Mouse (Mus musculus): Measurements from ENCODE around the gene Rgs6.
A peak's percentile ranks its signal among the peaks of the same experiment; 100 is the strongest.

Rgs6 gene

DNA sequence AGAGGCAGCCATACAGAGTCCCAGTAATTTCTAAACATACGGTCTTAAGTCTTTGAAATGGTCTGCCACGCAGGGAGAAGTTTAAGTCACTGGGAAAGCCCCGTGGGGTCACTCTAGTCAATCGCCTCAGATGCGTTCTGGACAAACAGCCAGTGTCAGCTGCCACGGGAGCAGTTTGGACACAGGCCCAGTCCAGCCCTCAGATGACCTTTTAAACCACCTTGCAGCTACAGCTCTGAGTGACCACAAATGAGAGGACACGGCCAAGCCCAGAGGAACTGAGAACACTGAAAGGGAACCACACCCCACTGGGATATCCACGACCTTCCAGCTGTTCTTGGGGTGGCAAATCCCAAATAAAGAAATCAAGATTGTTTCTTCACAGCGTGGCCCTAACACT is 512.3 kb downstream of the Rgs6 start:
- DNase-seq = no peak

DNA sequence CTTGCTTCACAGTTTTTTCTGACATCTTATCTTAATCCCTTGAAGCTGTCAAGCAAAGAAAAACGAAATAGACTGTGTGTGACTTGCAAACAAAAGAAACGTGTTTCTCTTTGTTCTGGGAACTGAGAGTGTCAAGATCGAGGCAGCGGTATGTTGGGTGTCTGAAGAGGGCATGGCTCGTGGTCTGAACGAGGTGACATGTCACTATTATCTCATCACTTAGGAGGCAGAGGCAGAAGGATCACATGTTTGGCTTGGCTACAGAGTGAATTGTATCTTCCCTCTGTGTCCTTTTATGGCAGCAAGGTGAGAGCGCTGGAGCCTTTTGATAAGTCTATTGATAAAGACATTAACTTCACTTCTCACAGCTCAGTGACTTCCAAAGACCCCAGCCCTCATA is 512.8 kb downstream of the Rgs6 start:
- DNase-seq = no peak

DNA sequence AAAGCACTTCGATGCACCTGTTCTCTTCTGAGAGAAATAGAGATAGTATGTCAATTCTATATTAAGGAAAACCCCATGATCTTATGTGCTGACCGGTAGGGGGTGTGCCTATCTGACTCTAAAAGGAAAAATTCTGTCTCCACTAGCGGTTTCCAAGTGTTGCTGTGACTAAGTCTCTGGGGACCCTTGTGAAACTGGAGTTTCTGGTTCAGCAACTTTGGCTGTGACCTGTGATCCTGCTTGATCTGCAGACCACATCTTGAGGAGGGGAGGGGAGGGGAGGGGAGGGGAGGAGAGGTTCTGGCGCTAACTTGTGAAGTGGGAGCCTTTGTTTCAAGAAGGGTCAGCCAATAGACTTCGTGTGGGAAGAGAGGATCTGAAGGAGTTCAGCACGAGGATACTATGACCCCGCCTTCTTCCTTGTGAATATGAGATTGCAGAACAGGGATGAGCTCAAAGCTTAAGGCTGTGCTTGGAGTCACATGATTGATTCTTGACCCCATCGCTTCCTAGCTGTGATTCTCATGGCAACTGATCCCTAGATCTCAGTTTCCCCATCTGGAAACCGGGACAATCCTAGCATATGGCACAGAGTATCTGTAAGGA is 517.5 kb downstream of the Rgs6 start:
- DNase-seq = no peak

DNA sequence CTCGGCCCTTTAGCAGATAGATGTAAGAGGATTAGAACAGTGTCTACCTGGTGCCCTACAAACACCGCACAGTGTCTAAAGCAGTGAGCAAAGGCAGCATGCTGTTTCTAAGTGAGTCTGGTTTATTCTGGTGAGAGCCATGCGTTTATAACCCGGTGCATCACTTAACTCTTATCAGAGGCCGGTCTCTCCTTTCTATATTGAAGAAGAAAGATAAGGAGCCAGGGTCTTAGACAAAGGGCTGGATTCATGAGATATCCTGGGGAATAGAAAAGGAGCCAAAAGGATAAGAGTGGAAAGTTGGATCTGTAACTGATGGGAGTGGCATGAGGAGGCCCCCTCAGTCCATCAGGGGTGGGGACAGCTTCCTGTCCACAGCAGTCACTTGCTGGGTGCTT is 518.0 kb downstream of the Rgs6 start:
- no peak for DNase-seq

DNA sequence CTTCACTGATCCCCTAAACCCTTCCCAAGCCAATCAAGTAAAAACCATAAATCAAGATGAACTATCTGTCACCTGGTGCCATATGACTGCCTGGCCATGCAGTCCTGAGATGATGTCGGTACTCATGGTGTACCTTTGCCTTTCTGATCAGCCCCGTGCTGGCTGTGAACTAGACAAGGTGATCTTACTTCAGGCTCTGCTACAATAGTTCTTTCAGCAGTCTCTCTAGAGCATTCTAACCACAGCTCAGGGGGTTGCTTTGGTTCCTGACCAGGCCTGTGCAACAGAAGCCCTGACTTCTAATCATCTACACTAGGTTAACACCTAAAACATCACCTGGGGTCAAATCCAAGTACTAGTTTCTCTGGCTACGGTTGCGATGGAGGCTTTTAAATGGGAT is 521.4 kb downstream of the Rgs6 start:
- DNase-seq = no peak

DNA sequence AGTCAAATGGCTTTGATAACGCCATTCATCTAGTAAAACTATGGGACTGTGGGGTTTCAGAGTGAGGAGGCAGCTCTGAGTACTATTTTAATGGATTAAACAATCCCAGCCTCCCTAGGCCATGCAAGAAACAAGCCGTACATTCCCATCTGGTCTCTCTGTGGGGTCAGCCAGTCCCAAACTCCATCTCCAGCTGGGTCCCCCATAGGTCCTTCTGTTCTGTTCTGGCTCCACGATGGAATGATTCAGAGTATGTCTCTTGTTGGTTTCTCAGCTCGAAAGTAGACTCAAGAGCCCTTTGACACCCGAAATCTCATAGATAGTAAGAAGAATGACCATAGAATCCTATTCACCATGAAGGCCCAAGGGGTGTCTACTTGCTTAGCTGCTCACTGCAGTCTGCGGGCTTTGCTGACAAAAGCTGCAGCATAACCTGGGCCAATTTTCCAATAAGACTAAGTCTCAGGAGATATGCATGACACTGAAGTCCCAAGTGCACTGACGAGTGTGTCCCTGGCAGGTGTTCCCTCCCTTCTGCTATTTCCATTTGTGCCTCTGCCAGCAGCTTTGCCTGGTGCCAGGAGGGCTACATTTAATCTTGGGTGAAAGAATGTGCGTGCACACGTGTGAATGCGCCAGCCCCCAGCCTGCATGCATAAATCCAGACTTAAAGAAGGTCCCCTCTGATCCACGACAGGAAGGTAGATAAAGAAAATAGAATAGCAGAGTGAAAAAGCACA is 522.0 kb downstream of the Rgs6 start:
- DNase-seq = peak; percentile 92

DNA sequence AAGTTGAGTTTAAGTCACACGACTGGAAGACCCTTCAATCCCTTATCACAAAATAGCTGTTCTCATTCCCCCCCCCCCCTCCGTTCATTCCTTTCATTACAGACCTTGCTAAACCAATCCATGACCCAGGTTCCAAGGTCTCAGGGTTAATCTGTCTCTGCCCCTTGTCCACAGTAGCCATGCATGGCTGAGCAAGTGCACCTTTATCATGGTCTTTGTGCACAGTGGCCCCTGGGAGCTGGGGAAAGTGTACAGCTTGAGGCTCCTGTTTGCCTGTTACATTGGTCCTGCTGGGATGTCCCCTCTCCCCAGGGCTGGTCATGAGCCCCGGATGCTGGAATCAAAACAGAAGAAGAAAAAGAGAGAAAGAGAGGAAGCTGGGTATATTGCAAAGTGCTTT is 522.6 kb downstream of the Rgs6 start:
- DNase-seq = no peak

DNA sequence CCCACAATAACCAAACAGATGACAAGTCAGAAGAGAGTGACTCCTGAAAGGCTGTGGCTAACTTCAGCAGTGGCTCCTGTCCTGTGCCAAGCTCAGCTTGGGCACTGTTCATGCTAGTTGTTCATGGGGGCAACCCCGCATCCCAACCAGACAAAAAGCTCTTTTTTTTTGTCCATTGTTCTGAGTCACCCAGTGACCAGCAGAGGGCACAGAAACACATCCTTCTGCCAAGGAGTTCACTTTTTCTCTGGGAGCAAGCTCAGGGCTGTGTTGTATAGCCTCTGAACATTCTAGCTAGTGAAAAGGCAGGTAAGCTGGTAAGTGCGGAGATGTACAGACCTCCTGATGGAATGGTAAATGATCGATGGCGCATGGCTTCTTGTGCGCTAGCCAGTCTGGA is 524.2 kb downstream of the Rgs6 start:
- DNase-seq = peak; percentile 71

DNA sequence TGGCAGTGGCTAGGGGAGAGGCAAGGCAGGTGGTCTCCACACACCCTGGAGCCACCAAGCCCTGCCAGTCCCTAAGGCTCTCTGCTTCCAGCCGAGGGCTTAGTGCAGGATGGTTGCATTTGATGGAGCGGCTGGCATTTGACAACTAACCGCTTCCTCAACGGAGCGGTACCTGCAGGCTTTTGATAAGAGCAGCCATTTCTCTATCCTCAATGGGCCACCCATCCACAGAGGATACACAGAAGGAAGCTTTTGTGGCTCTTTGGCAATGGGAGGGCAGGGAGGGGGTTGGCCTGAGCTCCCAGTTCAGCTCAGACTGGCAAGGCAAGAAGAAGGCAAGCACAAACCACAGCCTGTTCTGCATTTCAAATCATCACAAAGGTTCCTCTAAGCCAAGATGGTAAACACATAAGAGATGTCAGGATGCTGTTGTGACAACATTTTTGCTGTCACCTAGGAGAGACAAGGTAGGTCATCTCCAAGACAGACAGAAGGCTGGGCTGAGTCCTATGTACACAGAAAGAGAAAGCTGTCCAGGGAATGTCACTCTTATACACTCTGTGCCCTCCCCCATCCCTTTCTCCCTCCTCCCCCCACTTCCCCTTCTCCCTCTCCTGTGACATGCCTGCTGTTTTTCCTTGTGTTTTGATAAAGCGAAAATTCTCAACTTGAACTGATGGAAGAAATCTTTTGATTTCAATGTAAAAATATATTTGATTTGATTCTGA is 525.0 kb downstream of the Rgs6 start:
- DNase-seq = no peak

DNA sequence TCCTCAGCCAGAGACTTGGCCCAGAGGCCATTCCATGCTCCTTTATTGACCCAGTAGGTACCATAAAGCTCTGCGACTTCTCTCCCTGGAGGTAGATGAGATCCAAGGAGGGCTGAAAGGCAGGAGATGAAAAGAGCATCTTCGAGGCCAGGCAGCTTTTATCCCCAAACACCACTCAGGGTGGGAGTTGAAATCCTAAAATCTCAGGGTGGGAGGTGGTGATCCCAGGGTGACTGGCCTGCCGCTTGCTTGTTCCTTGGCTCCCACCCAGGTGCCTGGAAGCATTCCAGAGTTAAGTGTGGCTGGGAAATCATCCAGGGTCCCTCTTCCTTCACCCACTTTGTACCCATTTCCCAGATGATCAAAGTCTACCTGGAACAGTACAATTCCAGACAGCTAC is 525.9 kb downstream of the Rgs6 start:
- peak; percentile 65 for DNase-seq

DNA sequence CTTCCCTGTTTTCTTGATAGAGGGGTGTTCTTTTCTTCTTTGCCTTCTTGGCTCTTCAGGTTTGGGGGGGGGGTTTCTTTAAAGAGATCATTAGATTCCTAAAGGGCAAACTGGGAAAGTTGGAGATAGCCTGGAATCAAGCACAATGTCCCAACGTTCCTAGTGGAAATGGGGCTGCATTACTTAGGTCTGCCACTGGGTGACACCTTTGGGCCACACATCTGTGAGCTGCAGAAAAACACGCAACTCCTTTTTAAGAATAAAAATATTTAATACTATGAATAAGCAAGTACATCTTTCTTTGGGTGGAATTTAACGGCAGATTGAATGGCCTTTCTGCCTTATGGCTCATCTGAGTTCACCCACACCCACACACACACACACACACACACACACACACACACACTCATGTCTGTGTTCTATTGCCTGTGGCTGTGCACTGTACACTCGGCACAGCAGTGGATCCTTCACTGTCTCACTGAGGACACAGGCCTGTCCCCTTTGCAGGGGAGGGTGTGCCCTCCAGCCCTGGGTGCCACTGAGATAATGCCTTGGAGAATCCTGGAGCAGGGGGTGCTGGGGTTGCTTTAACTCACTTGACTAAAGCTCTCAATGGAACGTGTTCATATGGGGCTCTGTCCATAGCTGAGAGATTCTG is 526.4 kb downstream of the Rgs6 start:
- peak; percentile 79 for DNase-seq

DNA sequence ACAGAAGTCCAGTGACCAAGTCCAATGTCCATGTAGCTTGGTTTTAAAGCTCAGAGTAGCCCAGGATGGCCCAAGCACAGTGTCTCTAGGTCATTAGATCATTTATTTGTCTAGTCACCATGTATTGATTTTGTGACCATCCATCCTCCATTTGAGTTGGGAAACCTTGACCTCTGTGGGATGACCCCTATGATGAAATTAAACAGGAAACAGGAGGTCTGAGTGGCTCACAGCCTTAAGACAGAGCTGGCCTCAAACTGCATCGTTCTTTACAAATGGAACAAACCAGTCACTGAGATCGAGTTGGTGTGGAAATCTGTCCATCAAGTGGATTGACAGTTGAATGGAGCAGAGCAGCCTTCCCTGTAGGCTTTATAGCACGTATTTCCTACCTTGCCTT is 536.0 kb downstream of the Rgs6 start:
- DNase-seq = no peak

DNA sequence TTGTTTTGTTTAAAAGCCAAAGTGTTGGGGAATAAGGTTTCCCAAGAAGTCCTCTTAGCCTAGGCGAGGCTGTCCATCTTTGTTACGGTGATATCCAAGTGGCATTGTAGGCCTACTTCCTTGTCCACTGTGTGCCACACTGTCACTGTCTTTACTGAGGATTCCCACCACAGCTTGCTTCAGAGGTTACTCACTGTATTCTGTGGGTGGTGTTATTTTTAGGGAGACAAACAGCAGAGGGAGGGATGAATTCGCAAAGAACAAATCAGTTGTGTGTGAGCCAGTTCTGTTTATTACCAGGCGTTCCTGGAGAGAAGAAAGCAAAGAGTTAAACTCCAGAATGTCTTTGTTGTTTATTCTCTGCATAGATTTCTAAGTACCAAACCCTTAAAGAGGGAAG is 537.2 kb downstream of the Rgs6 start:
- DNase-seq = no peak

DNA sequence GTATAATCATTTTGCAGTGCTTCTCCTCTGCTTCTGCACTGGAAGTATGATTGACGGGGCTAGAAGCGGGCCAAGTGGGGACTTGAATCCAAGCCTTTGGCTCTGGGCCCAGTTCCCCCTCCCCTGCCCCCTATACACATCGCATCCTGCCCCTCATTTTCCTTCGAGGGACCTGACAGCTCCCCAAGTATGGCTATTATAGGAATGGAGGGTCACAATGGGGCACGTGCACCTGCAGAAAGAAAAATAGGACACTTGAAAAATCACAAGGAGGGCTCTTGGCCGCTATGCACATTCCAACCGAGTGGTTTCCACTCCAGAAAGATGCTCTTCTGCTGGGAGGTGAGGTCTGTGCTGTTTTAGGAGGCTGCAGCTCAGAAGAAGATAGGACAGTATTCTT is 538.8 kb downstream of the Rgs6 start:
- no peak for DNase-seq

DNA sequence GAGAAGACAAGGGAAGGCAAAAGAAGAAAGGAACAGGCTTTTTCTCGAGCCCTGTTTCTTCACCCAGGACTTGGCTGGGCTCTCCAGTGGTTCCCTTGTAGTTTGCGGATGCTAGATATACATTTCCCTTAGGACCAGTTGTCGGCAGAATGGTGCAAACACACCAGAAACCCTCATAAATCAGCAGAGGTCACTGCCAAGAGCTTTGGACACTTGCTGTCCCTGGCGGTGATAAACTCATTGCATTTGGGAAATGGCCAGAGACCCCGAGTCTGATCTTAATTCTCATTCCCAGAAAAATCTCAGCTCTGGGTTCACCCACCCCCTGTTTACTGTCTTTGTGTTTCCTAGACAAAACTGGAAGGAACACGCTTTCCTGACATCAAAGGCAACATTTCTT is 539.9 kb downstream of the Rgs6 start:
- no peak for DNase-seq

DNA sequence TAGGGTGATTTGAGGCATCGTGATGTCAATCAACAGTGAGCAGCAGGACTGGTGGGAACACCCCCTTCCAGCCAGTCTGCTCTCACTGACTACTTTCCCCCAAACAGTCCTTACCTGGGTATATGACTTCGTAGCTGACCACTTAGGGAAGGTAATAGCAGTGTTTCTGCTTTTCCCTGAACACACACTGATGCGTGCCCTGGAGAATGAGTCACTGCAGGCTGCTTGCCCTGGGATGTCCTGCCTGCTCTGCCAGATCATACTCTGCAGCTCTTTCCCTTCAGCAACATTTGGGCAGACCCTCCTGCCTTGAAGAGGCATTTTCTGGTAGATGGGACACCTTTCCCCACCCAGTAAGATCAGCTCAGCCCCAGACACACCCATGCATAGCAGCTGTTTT is 540.5 kb downstream of the Rgs6 start:
- no peak for DNase-seq

DNA sequence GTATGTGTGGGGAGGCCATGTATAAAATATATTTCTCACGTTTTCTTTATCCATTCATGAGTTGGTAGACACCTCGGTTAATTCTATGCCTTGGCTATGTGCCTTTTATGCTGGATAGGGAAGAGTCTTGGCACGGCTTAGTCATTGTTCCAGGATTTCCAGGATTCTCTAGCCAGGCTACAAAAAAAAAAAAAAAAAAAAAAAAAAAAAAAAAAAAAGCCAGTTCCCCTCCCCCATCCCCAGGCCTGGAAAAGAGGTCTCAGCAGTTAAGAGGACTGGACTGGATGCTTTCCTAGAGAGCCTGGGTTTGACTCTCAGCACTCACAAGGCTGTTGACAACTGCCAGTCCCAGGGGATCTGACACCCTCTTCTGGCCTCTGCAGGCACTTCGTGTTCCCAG is 543.3 kb downstream of the Rgs6 start:
- no peak for DNase-seq

DNA sequence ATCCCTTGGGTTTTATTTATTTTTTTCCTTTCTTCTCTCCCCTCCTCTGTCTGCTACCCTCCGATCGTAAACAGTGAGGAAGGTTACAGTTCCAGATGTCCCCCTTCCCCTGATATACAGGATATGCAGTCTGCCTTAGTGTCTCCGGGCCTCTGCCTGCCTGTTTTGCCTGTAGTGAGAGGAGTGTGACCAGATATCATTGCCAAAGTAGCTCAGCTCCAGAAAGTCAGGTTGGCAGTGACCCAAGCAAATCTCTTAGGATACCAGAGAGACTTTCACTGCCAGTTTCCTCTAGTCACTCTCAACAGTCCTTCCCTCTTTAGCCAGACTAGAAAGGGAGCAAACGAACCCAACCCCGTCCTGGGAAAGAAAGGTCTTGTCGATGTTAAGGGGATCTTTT is 545.7 kb downstream of the Rgs6 start:
- peak; percentile 40 for DNase-seq

DNA sequence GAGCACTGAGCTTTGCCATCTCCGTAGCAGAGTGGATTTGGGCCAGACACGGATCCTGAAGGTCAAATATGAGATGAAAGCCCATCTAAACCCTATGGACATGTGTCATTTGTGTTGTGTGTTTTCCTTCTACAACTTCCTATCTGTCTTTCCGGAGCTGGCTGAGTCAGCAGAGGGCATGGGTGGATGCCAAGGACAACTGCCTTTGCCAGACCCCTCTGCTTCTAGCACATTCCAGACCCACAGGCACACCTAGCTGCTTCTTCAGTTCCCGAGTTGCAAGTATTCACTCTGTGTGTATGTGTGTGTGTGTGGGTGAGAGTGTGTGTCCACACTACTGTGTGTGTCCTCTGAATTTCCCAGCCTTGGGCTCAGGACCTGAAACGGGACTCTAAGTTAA is 547.9 kb downstream of the Rgs6 start:
- peak; percentile 45 for DNase-seq

DNA sequence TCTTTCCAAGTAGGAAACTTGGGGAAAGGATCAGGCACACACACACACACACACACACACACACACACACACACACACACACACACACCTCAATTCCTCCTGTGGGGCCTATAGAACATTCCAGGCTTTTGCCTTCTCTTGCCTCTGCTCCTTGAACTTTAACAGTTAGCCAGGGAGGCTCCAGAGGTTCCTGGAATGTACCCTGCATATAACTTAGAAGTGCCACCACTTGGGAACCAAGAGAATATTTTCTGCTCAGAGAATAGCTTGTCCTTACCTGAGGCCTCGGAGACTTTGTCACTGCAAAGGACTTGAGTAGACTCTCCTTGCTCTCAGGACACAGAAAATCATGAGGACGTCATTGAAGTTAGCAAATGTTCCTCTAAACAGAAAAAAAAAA is 548.4 kb downstream of the Rgs6 start:
- no peak for DNase-seq

DNA sequence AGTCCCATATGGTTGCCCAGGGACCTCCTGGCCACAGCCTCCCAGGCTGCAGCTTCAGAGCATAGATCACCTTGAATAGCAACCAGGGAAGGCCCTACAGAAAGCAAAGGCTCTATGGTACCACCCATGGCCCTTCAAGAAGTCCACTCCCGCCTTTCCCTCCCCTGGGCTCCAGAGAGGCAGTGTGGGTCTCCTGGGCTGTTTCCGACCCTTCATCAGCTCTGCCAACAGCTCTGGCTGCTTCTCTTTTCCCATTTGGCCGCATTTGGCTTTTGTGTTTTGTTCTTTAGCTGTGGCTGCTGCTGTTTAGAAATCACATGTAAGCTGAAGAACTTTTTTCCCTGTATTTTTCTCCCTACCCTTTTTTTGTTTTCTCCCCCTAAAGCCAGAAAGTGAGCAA is 548.9 kb downstream of the Rgs6 start:
- DNase-seq = peak; percentile 28

DNA sequence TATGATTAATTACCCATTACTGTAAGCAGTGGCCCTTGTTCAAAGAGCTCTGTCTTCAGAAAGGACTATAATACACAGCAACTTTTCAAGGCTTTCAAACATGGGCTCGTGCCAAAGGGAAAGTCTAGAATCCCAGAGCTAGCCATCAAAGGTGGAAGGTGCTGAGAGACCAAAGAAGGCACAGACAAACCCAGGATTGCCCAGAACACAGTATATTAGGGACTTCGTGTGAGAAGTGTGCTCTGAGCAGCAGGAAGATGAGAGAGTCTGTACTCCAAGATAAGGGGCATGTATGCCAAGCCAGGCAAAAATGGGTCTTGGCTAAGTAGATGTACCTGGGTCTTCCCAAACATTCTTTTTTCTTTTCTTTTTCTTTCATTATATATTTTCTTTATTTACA is 553.1 kb downstream of the Rgs6 start:
- no peak for DNase-seq

DNA sequence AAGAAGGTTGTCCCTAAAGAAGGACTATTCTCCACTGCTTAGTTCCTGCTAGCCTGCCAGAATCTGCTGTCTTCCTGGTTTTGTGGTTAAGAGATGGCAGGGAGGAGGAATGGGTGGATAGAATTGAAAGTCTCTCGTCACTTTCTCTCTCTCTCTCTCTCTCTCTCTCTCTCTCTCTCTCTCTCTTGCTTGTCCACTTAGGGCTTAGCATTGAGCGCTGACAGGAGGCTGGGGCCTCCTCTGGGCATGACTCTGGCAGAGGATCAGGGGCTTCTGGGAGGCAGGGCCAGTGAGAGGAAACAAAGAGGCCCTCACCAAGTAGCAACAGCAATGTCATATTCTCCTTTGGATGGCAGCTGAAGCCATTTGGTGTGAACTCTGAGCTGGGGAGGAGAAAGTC is 554.4 kb downstream of the Rgs6 start:
- no peak for DNase-seq

DNA sequence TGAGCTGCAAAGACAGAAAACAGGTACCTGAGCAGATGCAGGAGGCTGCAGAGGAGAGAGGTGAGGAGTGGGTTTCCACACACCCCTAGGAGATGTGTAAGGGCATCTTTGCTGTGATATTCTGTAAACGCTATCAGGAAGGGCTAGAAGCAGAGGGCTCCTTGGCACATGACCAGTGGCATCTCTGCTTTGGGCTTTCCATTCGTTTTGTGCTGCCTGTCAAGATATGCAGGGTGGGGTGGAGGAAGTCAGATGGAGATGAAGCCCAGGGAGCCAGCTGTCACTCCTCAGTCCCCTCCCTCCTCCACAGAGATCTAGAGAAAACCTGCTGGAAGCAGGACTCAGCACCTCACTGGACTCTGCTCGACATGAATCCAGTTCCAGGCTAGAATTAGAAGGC is 555.0 kb downstream of the Rgs6 start:
- DNase-seq = peak; percentile 87
